Mouse (Mus musculus): ENCODE results near the gene Nr1d1.

GRCm38 (mm10) chr11:98761939-98762338, 13.2 kb downstream of the Nr1d1 start:
- no peak for TF ChIP-seq CTCF (IDR thresholded peaks at IDR 0.05; ENCODE audit: insufficient read depth, low read length)
- no peak for TF ChIP-seq POLR2A (IDR thresholded peaks at IDR 0.05; ENCODE audit: borderline replicate concordance, extremely low read depth, low read depth, low read length)
